Mouse (Mus musculus): Measurements from ENCODE around the gene Tekt4. TPM values are rescaled to one million over a fixed set of nuclear protein-coding genes. Genes with fewer than 3 reads are reported as not detected.

The Tekt4 gene
- polyA plus RNA-seq, 1 experiment from 2014 or later: 0.67 TPM

DNA sequence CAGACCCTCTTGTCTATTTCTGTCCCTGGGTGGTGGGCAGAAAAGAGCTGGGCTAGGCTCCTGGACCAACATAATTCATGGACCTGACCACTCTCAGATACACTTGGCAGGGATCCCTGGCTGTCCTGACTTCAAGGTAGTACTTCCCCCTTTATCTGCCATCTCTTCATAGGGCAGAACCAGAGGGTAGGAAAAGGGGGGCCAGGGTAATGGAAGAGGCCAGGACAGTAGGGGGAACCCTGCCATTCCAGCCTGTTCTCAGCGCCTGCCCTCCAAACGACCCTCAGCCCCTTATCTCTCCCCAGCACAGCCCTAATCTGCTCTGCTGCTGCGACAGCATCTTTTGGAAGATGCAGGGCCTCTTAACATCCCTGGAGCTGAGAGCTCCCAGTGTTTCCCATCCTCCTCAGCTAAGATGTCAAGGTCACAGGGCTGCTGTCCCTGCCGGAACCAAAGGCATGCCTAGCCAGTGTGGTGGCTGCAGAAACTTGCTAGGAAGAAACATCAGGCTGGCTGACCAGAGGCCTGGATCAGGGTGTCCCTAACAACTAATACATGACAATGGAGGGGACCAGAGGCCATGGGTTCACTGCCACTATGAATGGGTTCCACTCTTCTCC, 9.0 kb downstream of the Tekt4 start:
- ATAC-seq (ENCODE audit: low FRiP score): no peak
- Histone ChIP-seq H3K27me3 (replicated peaks) (no peaks in the 10 kb centered on the region; the same call in 1 of the 2 replicates), H3K36me3 (no peaks in the 10 kb centered on the region), H3K4me3 (replicated peaks) (no peak overlapping the region), H3K9ac (replicated peaks) (no peak overlapping the region), H3K4me2 (no peak overlapping the region), H3K9me3 (replicated peaks) (no peaks in the 10 kb centered on the region), H3K27ac (replicated peaks) (no peak overlapping the region), H3K4me1 (peaks cover 8% of the 10 kb centered on the region)
- 68% methylated on average over 4 of the region's 4 CpGs for WGBS

DNA sequence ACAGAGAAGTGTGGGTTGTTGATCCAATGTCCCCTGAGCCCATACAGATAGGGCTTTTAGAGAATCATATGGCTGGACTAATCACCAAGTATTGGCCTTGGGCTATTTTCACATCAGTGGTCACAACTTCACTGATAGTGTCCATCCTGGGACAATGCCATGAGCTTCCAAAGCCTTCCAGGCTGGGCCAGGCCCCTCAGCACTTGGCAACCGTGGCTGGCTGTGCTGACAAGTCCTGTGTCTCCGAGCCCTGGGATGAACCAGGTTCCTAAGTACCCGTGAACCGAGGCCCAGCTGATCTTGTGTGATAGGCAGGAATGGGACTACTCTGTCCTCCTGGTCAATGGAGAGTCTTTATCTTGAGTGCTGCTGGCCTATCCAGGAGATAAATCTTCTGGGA, 9.7 kb downstream of the Tekt4 start:
- Histone ChIP-seq H3K9ac (replicated peaks) (no peak overlapping the region), H3K4me2 (no peak overlapping the region), H3K27ac (replicated peaks) (no peak overlapping the region), H3K4me3 (replicated peaks) (no peak overlapping the region), H3K4me1 (peaks cover 8% of the 10 kb centered on the region), H3K9me3 (replicated peaks) (no peaks in the 10 kb centered on the region), H3K36me3 (no peaks in the 10 kb centered on the region), H3K27me3 (replicated peaks) (no peaks in the 10 kb centered on the region; the same call in 1 of the 2 replicates)
- no peak for ATAC-seq (ENCODE audit: low FRiP score)
- 86% methylated on average over 4 of the region's 4 CpGs for WGBS

GRCm38 (mm10) chr17:25466257-25466656, 11.8 kb downstream of the Tekt4 start:
- 96% methylated on average over 2 of the region's 2 CpGs for WGBS
- Histone ChIP-seq H3K27ac (replicated peaks) (no peak overlapping the region), H3K4me1 (peaks cover 16% of the 10 kb centered on the region), H3K27me3 (replicated peaks) (peaks cover 5% of the 10 kb centered on the region), H3K4me2 (no peak overlapping the region), H3K9me3 (replicated peaks) (no peaks in the 10 kb centered on the region), H3K9ac (replicated peaks) (no peak overlapping the region), H3K36me3 (no peaks in the 10 kb centered on the region), H3K4me3 (replicated peaks) (no peak overlapping the region)
- ATAC-seq (ENCODE audit: low FRiP score): no peak

DNA sequence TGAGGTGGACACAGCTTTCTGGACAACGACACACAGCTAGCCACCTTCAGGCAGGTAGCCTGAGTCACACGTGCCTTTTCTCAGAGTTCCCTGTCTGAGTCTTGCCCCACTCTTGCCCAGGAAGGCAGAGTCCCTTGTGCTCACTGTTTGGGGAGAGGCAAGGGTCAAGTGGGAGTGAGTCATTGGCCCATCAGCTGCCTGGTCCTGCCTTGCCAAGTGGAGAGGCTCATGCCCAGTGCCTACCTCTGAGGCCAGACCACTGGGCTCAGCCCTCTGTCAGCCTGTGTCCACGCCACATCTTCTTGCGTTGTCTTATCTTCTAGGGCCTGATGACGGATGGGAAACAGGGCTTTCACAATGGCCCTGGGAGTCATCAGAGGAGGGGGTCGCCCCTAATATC, 13.4 kb downstream of the Tekt4 start:
- no peak for ATAC-seq (ENCODE audit: low FRiP score)
- Histone ChIP-seq H3K4me2 (no peak overlapping the region), H3K4me1 (peaks cover 9% of the 10 kb centered on the region; the same call in 1 of the 2 replicates), H3K4me3 (replicated peaks) (no peak overlapping the region), H3K27me3 (replicated peaks) (peaks cover 16% of the 10 kb centered on the region), H3K9ac (replicated peaks) (no peak overlapping the region), H3K9me3 (replicated peaks) (no peaks in the 10 kb centered on the region), H3K36me3 (no peaks in the 10 kb centered on the region), H3K27ac (replicated peaks) (no peak overlapping the region)
- 74% methylated on average over 6 of the region's 6 CpGs for WGBS

- Histone ChIP-seq H3K36me3 (no peaks in the 10 kb centered on the region), H3K4me1 (peaks cover 9% of the 10 kb centered on the region; the same call in 1 of the 2 replicates), H3K9ac (replicated peaks) (0 out of 2 replicates have a peak overlapping the region, but pooled peaks have one; percentile 10), H3K27me3 (replicated peaks) (peaks cover 19% of the 10 kb centered on the region), H3K27ac (replicated peaks) (no peak overlapping the region), H3K4me3 (replicated peaks) (no peak overlapping the region), H3K9me3 (replicated peaks) (no peaks in the 10 kb centered on the region), H3K4me2 (no peak overlapping the region)
- no peak for ATAC-seq (ENCODE audit: low FRiP score)
- WGBS: 71% methylated on average over 6 of the region's 6 CpGs
These were observed 13.9 kb downstream of the Tekt4 start for GRCm38 (mm10) chr17:25468301-25468700.

- 37% methylated on average over 8 of the region's 8 CpGs for WGBS
- H3K4me1 ChIP-seq: peaks cover 17% of the 10 kb centered on the region
- no peak overlapping the region for H3K4me2 ChIP-seq
- H3K27ac ChIP-seq (replicated peaks): no peak overlapping the region
- H3K4me3 ChIP-seq (replicated peaks): no peak overlapping the region
- H3K27me3 ChIP-seq (replicated peaks): peaks cover 30% of the 10 kb centered on the region
- no peaks in the 10 kb centered on the region for H3K9me3 ChIP-seq (replicated peaks)
- H3K36me3 ChIP-seq: no peaks in the 10 kb centered on the region
- H3K9ac ChIP-seq (replicated peaks): no peak overlapping the region
- ATAC-seq (ENCODE audit: low FRiP score): peak; percentile 61
These were observed 15.4 kb downstream of the Tekt4 start for GRCm38 (mm10) chr17:25469798-25470197.

DNA sequence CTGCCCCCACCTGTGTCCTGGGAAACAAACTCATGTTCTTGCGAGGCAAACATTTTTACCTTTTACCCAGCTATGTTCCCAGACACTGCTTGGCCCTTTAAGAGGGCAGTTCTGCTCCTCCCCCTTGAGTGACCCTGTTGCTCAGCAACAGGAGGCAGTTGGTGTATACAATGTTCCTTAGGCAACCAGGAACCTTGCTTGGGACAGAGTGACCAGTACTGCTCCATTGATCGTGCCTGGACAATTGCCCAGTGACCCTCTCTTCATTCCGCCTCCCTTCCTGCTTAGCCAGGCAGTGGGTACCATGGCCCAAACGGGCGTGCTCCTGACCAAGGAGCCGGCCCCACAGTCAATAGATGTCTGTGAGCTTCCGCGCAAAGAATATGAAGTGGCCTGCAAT, 17.0 kb downstream of the Tekt4 start:
- Histone ChIP-seq H3K9ac (replicated peaks) (no peak overlapping the region), H3K4me1 (peaks cover 18% of the 10 kb centered on the region), H3K27ac (replicated peaks) (no peak overlapping the region), H3K36me3 (no peaks in the 10 kb centered on the region), H3K4me2 (peak overlapping the region; percentile 23), H3K27me3 (replicated peaks) (peaks cover 39% of the 10 kb centered on the region), H3K9me3 (replicated peaks) (no peaks in the 10 kb centered on the region), H3K4me3 (replicated peaks) (no peak overlapping the region)
- peak; percentile 35; the same call in 1 of the 2 replicates for ATAC-seq (ENCODE audit: low FRiP score)
- WGBS: 32% methylated on average over 8 of the region's 8 CpGs

GRCm38 (mm10) chr17:25472044-25472443, 17.6 kb downstream of the Tekt4 start:
- ATAC-seq (ENCODE audit: low FRiP score): no peak
- Histone ChIP-seq H3K9me3 (replicated peaks) (no peaks in the 10 kb centered on the region), H3K4me1 (peaks cover 18% of the 10 kb centered on the region), H3K36me3 (no peaks in the 10 kb centered on the region), H3K9ac (replicated peaks) (no peak overlapping the region), H3K4me2 (peak overlapping the region; percentile 23; the same call in 1 of the 2 replicates), H3K27me3 (replicated peaks) (peaks cover 39% of the 10 kb centered on the region), H3K4me3 (replicated peaks) (no peak overlapping the region), H3K27ac (replicated peaks) (no peak overlapping the region)
- WGBS: 54% methylated on average over 14 of the region's 14 CpGs

DNA sequence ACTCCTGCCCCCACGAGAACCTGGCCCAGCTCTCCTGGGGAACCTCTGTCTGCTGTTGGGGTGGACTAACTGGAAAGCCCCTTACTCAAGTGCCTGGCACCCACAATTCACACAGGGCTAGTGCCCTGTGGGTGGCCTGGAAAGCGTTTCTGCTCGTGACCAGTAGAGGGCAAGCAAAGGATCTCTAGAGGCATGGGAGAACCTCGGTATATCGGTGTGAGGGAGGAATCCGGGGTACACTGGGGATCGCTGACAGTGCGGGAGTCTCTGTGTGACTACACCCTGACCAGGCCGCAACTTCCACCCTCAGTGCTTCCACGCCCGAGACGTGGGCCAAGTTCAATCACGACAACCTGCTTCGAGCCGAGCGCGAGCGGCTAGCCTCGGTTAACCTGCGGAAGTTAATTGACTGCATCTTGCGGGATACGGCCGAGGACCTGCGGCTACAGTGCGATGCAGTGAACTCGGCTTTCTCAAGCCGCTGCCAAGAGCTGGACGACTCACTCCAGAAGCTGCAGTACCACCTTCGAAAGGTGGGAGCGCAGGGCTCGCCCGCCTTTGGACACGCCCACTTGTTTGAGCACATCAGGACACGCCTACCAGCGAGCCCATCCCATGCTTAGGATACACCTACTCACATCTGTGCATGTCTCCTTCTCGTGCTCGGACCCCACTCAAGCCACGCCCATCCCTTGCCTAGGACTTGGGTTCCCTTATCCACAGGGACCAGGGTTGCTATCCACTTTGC, 20.1 kb downstream of the Tekt4 start:
- Histone ChIP-seq H3K27ac (replicated peaks) (no peak overlapping the region), H3K27me3 (replicated peaks) (peaks cover 42% of the 10 kb centered on the region), H3K4me3 (replicated peaks) (peak overlapping the region; percentile 40), H3K4me1 (peaks cover 18% of the 10 kb centered on the region), H3K4me2 (peak overlapping the region; percentile 87), H3K36me3 (no peaks in the 10 kb centered on the region), H3K9me3 (replicated peaks) (no peaks in the 10 kb centered on the region), H3K9ac (replicated peaks) (peak overlapping the region; percentile 42)
- WGBS: 1% methylated on average over 38 of the region's 38 CpGs
- ATAC-seq (ENCODE audit: low FRiP score): peak; percentile 59; the same call in 1 of the 2 replicates

DNA sequence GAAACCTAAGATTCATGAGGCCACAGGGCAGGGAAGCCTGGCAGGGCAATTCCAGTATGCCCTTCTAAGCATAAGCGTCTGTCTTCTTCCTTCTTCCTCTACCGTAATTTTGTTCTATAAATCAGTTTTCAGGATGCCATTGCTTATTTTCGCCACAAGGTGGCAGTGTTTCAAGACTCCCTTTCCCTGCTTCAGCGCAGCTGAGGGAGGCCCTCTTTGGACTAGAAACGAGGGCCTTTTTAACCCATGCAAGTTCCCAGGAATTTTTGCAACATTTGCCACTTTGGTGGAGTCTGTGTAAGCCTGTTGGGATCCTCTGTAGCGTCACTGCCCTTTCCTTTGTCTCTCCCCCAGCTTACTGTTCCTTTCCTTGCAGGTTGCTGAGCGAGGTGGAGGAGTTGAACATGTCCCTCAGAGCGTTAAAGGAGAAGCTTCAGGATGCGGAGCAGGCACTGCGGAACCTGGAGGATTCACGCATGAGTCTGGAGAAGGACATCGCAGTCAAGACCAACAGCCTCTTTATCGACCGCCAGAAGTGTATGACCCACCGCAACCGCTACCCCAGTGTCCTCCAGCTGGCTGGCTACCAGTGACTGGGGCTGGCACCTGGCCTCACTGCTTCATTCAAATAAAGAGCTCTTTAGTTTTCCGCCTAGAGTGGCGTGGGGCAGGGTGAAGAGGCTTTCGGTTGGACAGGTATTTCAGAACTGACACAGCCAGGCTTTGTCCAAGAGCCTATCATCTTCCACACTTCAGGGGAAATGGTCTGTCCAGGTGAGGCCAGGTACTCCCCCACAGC, 21.7 kb downstream of the Tekt4 start:
- Histone ChIP-seq H3K9ac (replicated peaks) (no peak overlapping the region), H3K27me3 (replicated peaks) (peaks cover 37% of the 10 kb centered on the region), H3K36me3 (no peaks in the 10 kb centered on the region), H3K9me3 (replicated peaks) (no peaks in the 10 kb centered on the region), H3K27ac (replicated peaks) (no peak overlapping the region), H3K4me3 (replicated peaks) (no peak overlapping the region), H3K4me2 (no peak overlapping the region), H3K4me1 (peaks cover 11% of the 10 kb centered on the region)
- WGBS: 35% methylated on average over 19 of the region's 19 CpGs
- ATAC-seq (ENCODE audit: low FRiP score): no peak

- ATAC-seq (ENCODE audit: low FRiP score): no peak
- H3K9me3 ChIP-seq (replicated peaks): no peaks in the 10 kb centered on the region
- no peaks in the 10 kb centered on the region for H3K36me3 ChIP-seq
- H3K9ac ChIP-seq (replicated peaks): no peak overlapping the region
- no peak overlapping the region for H3K27ac ChIP-seq (replicated peaks)
- H3K4me1 ChIP-seq: no peaks in the 10 kb centered on the region
- no peak overlapping the region for H3K4me3 ChIP-seq (replicated peaks)
- H3K4me2 ChIP-seq: no peak overlapping the region
- 41% methylated on average over 8 of the region's 8 CpGs for whole genome bisulfite sequencing
- H3K27me3 ChIP-seq (replicated peaks): peaks cover 18% of the 10 kb centered on the region; the same call in 1 of the 2 replicates
These were observed 25.7 kb downstream of the Tekt4 start for GRCm38 (mm10) chr17:25480152-25480551.
